Mouse (Mus musculus): ENCODE data around the gene Snx27. TPM values are rescaled to one million over a fixed set of nuclear protein-coding genes. Genes with fewer than 3 reads are reported as not detected.

Gene Snx27
- polyA plus RNA-seq, 1 experiment = 0.17 TPM

DNA sequence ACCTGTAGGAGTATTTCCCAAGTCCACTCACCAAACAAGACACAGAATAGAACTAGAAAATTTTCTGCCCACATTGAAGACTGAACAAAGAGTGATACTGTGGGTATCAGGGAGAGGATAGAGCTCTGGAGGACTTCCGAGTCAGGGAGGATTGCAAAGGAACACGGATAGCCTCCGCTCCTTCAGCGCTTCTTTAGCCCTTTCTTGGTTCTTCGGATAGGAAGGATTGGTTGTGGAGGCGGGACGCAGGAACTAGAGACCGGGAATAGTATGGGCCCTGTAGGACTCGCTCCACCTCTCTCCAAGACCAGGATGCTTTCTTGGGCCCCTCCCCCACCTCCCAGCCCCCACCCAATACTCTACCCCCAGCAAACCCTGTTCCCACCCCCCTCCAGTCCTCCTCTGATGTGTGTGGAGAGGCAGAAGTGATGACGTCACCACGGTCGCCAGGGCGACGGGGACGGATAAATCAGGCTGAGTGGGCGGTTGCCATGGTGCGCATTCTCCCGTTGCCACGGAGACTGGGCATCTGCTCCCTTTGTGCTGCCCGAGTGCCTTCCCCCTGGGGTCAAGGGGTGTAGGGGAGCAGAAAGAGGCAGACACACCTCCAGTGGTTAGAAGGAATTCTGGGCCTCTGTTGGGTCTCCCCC is 98.6 kb downstream of the Snx27 start:
- Histone ChIP-seq H3K4me3 (replicated peaks) (no peak overlapping the region), H3K36me3 (ENCODE audit: control insufficient read depth) (no peaks in the 10 kb centered on the region), H3K9me3 (ENCODE audit: control insufficient read depth, low read length) (no peaks in the 10 kb centered on the region), H3K4me1 (ENCODE audit: control insufficient read depth) (no peaks in the 10 kb centered on the region; the same call in none of the 2 replicates), H3K27me3 (ENCODE audit: control insufficient read depth) (peaks cover 29% of the 10 kb centered on the region)
- no peak for TF ChIP-seq TAL1 (IDR thresholded peaks at IDR 0.05; ENCODE audit: low read length)
- no peak for TF ChIP-seq GATA1 (IDR thresholded peaks at IDR 0.05; ENCODE audit: low read length)

DNA sequence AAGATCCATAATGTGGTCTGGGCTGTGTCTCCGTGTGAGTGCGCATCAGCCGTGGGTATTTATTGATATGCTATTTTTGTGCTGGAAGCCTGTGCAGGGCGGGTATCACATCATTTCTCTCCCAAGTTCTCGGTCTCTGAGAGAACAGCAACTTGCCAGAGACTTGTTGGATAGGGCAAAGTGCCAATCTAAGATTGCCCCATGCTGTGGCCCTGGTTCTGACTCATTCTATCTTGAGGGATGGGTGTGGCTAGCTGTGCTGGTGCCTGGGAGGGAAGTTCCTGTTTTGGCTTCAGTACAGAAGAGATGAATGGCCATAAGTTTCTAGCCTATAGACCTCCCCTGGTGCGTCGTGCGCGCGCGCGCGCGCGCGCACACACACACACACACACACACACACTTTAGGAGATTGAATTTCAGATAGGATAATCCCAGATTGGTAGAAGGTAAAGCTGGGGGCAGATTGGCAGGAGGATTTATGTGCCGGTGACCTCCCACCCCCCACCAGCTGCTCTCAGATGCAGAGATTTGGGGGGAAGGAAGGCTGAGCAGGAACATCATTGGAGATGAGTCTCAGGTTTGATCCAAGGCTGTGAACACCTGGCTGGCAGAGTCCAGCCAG is 99.6 kb downstream of the Snx27 start:
- H3K9me3 ChIP-seq (ENCODE audit: control insufficient read depth, low read length) = no peaks in the 10 kb centered on the region
- H3K27me3 ChIP-seq (ENCODE audit: control insufficient read depth) = peaks cover 35% of the 10 kb centered on the region
- H3K4me1 ChIP-seq (ENCODE audit: control insufficient read depth) = peaks cover 9% of the 10 kb centered on the region
- TF ChIP-seq GATA1 (IDR thresholded peaks at IDR 0.05; ENCODE audit: low read length) (no peak), TAL1 (IDR thresholded peaks at IDR 0.05; ENCODE audit: low read length) (no peak)
- H3K36me3 ChIP-seq (ENCODE audit: control insufficient read depth) = no peaks in the 10 kb centered on the region
- H3K4me3 ChIP-seq (replicated peaks) = no peak overlapping the region

DNA sequence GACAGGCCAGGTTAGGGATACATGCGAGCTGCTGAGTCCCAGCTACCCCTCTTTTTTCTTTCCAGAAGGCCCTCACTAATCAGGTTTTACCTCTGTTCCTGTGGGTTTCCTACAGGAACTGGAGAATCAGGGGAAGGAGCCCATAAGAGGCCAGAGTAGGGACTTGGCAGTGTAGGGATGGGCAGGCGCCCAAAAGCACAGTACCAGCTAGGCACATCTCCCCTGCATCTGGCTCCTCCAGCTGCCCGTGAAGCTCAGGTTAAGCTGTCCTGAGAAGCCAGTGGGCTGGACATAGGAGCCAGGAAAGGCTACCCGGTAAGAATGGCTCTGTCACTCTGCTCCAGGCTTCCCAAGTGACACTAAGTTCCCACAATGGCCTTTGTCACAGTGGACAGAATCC is 101.1 kb downstream of the Snx27 start:
- no peaks in the 10 kb centered on the region for H3K36me3 ChIP-seq (ENCODE audit: control insufficient read depth)
- H3K4me3 ChIP-seq (replicated peaks) = no peak overlapping the region
- peaks cover 38% of the 10 kb centered on the region for H3K27me3 ChIP-seq (ENCODE audit: control insufficient read depth)
- H3K9me3 ChIP-seq (ENCODE audit: control insufficient read depth, low read length) = no peaks in the 10 kb centered on the region
- no peak for TF ChIP-seq TAL1 (IDR thresholded peaks at IDR 0.05; ENCODE audit: low read length)
- no peak for TF ChIP-seq GATA1 (IDR thresholded peaks at IDR 0.05; ENCODE audit: low read length)
- H3K4me1 ChIP-seq (ENCODE audit: control insufficient read depth) = peaks cover 15% of the 10 kb centered on the region

DNA sequence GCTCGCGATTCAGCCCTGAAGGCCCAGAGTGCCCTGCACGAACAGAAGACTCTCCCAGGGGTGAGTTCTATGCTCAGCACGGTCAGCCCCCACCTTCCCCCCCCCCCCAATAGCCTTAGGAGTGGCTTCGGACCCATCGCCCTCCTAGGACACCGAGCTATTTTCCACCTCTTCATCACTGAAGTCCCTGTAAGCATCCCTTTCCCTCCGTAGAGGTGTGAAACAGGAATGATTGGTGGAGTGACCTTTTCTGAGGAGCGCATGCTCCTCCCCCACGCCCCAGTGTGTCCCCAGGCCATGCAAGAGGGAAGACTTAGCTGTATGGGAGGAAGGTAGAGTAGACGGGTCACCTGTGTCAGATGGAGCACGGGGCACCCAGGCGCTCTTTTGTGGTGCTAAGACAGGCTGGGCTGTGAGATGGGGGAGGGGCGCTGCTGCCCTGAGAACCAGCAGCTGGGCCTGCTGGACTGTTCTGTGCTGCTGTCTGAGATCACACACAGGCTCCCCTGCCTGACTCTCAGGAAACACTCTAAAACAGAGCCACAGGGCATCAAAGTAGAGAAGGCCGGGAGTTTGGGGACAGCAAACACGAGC is 102.1 kb downstream of the Snx27 start, which contains the start of gene Riiad1:
TSS of gene Riiad1 (minus strand) at position 51 of the 594 bp plus-strand sequence.
- H3K4me1 ChIP-seq (ENCODE audit: control insufficient read depth) = peaks cover 15% of the 10 kb centered on the region
- no peaks in the 10 kb centered on the region for H3K9me3 ChIP-seq (ENCODE audit: control insufficient read depth, low read length)
- no peak for TF ChIP-seq TAL1 (IDR thresholded peaks at IDR 0.05; ENCODE audit: low read length)
- TF ChIP-seq GATA1 (IDR thresholded peaks at IDR 0.05; ENCODE audit: low read length) = no peak
- H3K36me3 ChIP-seq (ENCODE audit: control insufficient read depth) = no peaks in the 10 kb centered on the region
- H3K27me3 ChIP-seq (ENCODE audit: control insufficient read depth) = peaks cover 38% of the 10 kb centered on the region
- H3K4me3 ChIP-seq (replicated peaks) = no peak within 1 kb of the TSS

DNA sequence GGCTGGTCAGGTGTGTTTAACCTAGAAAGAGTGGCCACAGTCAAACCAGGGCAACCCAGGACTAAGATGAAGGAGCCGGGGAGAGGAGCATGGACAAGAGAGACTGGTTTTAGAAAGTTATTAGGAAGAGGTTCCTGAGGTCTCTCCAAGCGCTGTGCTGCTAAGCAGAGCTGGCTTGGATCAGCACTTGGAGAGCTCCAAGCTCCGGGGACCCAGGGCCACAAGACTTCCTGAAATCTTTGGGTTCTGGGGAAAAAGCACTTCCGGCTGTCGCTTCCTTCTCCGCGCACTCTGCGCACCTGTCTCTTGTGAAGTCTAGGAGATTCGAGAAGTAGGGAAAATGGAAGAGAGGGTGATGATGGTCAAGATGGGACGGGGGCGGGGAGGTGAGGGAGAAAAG is 103.0 kb downstream of the Snx27 start:
- peaks cover 38% of the 10 kb centered on the region for H3K27me3 ChIP-seq (ENCODE audit: control insufficient read depth)
- peaks cover 15% of the 10 kb centered on the region for H3K4me1 ChIP-seq (ENCODE audit: control insufficient read depth)
- no peak overlapping the region for H3K4me3 ChIP-seq (replicated peaks)
- no peak for TF ChIP-seq GATA1 (IDR thresholded peaks at IDR 0.05; ENCODE audit: low read length)
- no peaks in the 10 kb centered on the region for H3K9me3 ChIP-seq (ENCODE audit: control insufficient read depth, low read length)
- H3K36me3 ChIP-seq (ENCODE audit: control insufficient read depth) = no peaks in the 10 kb centered on the region

DNA sequence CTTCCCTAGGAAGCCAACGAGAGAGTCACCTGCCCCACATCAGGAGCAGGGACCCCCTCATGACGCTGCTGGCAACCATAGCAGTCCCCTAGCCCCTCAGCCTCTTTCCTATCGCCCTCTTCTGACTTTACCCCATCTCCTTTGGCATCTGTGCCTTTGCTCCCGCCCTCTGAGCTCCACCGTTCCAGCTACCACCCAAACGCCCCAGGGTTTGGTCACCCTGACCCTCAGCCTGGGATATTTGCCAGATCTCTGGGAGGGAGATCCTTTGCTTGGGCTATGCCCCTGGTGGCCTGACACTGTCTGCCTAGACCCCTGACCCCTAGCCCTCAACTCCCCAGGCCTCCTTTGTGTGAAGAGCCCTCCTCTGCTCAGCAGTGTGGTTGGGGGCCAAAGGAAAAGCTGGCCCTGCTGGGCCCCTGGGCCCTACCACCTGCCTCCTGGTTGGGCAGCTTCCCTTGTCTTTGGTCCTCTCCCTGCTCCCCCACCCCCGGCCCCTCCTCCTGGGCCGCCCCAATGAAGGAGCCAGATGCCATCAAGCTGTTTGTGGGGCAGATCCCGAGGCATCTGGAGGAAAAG is 103.8 kb downstream of the Snx27 start:
- Histone ChIP-seq H3K27me3 (ENCODE audit: control insufficient read depth) (peaks cover 40% of the 10 kb centered on the region), H3K9me3 (ENCODE audit: control insufficient read depth, low read length) (no peaks in the 10 kb centered on the region), H3K36me3 (ENCODE audit: control insufficient read depth) (no peaks in the 10 kb centered on the region), H3K4me1 (ENCODE audit: control insufficient read depth) (peaks cover 15% of the 10 kb centered on the region), H3K4me3 (replicated peaks) (peak overlapping the region; percentile 21)
- TF ChIP-seq GATA1 (IDR thresholded peaks at IDR 0.05; ENCODE audit: low read length) (no peak), TAL1 (IDR thresholded peaks at IDR 0.05; ENCODE audit: low read length) (no peak)

DNA sequence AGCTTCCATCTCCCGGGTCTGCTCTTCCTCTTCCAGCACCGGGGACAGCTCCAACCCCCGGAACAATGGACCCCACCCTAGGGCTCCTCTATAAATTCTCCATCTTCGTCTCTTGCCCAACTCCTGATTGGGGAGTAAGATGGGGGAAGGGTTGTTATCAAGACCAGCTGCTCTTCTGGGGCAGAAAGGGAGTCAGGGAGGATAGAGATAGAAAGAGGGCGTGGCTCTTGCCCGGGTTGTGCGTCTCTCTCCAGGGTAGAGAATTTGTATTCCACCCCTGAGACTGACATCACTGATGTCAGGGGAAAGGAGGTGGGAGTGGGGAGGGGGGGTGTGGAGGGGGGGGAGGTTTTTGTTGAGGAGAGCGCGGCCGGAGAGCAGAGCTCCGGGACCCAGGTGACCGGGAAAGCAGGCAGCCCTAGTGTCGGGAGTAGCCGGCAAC is 104.5 kb downstream of the Snx27 start, which contains the start of gene Celf3:
TSS of gene Celf3 (plus strand) at position 315 of the 442 bp plus-strand sequence.
- peak within 1 kb of the TSS; percentile 21 for H3K4me3 ChIP-seq (replicated peaks)
- no peaks in the 10 kb centered on the region for H3K9me3 ChIP-seq (ENCODE audit: control insufficient read depth, low read length)
- H3K4me1 ChIP-seq (ENCODE audit: control insufficient read depth) = peaks cover 15% of the 10 kb centered on the region
- peaks cover 44% of the 10 kb centered on the region for H3K27me3 ChIP-seq (ENCODE audit: control insufficient read depth)
- H3K36me3 ChIP-seq (ENCODE audit: control insufficient read depth) = no peaks in the 10 kb centered on the region
- no peak for TF ChIP-seq TAL1 (IDR thresholded peaks at IDR 0.05; ENCODE audit: low read length)
- no peak for TF ChIP-seq GATA1 (IDR thresholded peaks at IDR 0.05; ENCODE audit: low read length)

DNA sequence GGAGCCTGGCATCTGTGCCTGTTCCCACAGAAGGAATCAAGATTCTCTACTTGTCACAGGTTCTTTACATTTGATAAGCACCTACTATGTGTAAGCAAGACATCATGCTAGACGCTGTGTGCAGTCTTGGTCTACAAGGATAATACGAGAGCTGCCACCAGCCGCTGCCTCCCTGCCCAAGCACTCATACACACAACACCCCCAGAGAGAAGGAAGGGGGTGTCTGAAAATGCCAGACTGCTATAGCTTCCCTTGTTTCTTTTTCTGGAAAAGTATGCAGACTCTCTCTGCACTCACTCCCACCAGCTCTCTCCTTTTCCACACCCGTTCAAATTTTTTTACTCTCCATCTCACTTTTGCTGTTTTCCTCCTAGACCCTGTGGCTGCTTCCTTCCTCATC is 105.1 kb downstream of the Snx27 start:
- H3K4me1 ChIP-seq (ENCODE audit: control insufficient read depth) = peaks cover 15% of the 10 kb centered on the region
- H3K36me3 ChIP-seq (ENCODE audit: control insufficient read depth) = no peaks in the 10 kb centered on the region
- no peak for TF ChIP-seq TAL1 (IDR thresholded peaks at IDR 0.05; ENCODE audit: low read length)
- TF ChIP-seq GATA1 (IDR thresholded peaks at IDR 0.05; ENCODE audit: low read length) = no peak
- H3K27me3 ChIP-seq (ENCODE audit: control insufficient read depth) = peaks cover 48% of the 10 kb centered on the region
- no peaks in the 10 kb centered on the region for H3K9me3 ChIP-seq (ENCODE audit: control insufficient read depth, low read length)
- H3K4me3 ChIP-seq (replicated peaks) = no peak overlapping the region
